Mouse (Mus musculus) intestine, embryonic 15.5 days (tissue): ENCODE data around the gene Cer1. TPM values are rescaled to one million over a fixed set of nuclear protein-coding genes. Genes with fewer than 3 reads are reported as not detected.

Source experiments
- ATAC-seq: fragments of 200-750 bp; cut with Nextera tagmentation; 2 replicates; pipeline ENCODE4 v1.8.0; 2017; ENCODE audit warnings: moderate TSS enrichment, moderate library complexity
- H3K27ac ChIP-seq: fragments of 300-500 bp; sonication (generic); 2 replicates; pipeline ENCODE4 v1.5.1; 2015; ENCODE audit warnings: mild to moderate bottlenecking, inconsistent platforms
- H3K27me3 ChIP-seq: fragments of 300-500 bp; sonication (generic); replicated peaks from 2 replicates; pipeline ENCODE4 v1.6.1; 2015; ENCODE audit warnings: inconsistent platforms
- H3K36me3 ChIP-seq: fragments of 300-500 bp; sonication (generic); 2 replicates; pipeline ENCODE4 v1.6.1; 2015; ENCODE audit warnings: inconsistent platforms
- H3K4me1 ChIP-seq: fragments of 300-500 bp; sonication (generic); replicated peaks from 2 replicates; pipeline ENCODE4 v1.6.1; 2015; ENCODE audit warnings: inconsistent platforms
- H3K4me2 ChIP-seq: fragments of 300-500 bp; sonication (generic); replicated peaks from 2 replicates; pipeline ENCODE4 v1.6.1; 2015; ENCODE audit warnings: mild to moderate bottlenecking, inconsistent platforms
- H3K4me3 ChIP-seq: fragments of 300-500 bp; sonication (generic); replicated peaks from 2 replicates; pipeline ENCODE4 v1.5.1; 2015; ENCODE audit warnings: inconsistent platforms
- H3K9ac ChIP-seq: fragments of 300-500 bp; sonication (generic); 2 replicates; pipeline ENCODE4 v1.6.1; 2015; ENCODE audit warnings: inconsistent platforms
- H3K9me3 ChIP-seq: fragments of 300-500 bp; sonication (generic); 2 replicates; pipeline ENCODE4 v1.6.1; 2016; ENCODE audit warnings: inconsistent platforms
- WGBS: fragments of 180-500 bp; shearing (Covaris S2); methylation state at CpG from one replicate; pipeline ENCODE4 v1.1.7; 2015; 5-methylcytosine and 5-hydroxymethylcytosine counted together
- polyA plus RNA-seq: library from polyadenylated mRNA; unstranded; fragments of >200 nt; fragmentation: Nextera tagmentation; extraction: Ambion mirVana; gene quantifications from 2 replicates; pipeline ENCODE4 v1.2.1, GENCODE M21; 2015

Cer1 gene
- polyA plus RNA-seq = 0.21 TPM in 1 of 2 replicates, not detected in the other

DNA sequence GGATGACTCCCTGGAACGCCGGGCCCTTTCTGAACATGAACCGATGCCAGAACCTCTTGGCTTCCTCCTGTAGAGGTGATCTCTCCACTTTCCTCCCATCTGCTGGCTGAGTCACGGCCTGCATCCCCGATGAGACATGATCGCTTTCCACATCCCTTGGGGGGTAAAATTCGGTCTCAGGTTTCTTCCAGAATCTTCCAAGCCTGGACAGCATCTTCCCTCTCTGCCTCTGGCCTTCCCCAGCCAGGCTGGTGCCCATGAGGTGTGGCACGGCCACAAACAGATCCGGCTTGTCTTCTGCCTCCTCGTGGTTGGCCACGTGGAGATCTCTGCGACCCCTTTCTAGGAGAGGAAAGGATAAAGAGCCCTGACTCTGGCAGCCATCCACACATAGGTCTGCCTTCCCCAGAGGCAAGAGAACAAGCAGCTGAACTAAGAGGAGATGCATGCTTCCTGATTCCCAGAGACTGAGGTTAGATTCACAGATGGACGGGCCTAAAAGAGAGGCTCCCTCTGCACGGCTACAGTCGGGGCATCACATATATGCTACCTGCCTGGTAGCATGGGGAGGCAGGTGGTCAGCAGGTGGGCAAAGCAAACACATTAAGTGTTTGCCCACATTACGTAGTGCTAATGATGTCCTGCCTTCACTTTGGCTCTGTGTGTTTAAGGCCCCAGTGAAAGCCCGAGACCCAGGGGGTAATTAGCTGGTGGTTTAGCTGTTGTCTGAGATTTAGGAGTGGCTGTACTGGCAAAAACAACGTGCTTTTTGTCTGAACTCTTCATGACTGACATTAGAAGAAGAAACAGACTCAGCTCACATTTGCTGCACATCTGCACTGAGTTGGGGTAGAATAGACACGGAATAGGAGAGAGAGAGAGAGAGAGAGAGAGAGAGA is at the start of gene Cer1:
Gene Cer1 (minus strand): TSS at position 513 of the 899 bp plus-strand sequence.
- ATAC-seq = no peak
- Histone ChIP-seq H3K4me1 (no peaks in the 10 kb centered on the region), H3K9me3 (no peaks in the 10 kb centered on the region), H3K4me3 (no peak within 1 kb of the TSS), H3K27ac (no peak within 1 kb of the TSS), H3K36me3 (no peaks in the 10 kb centered on the region), H3K27me3 (no peaks in the 10 kb centered on the region), H3K9ac (no peak within 1 kb of the TSS), H3K4me2 (no peak within 1 kb of the TSS)
- WGBS = 60% methylated on average over 19 of the region's 19 CpGs

- 15% methylated on average over 5 of the region's 5 CpGs for WGBS
- H3K36me3 ChIP-seq = no peaks in the 10 kb centered on the region
Measured at GRCm38 (mm10) chr4:82934308-82934707, 49.4 kb upstream of the Cer1 start.

GRCm38 (mm10) chr4:82933698-82934210 is 48.8 kb upstream of the Cer1 start:
- no peaks in the 10 kb centered on the region for H3K4me1 ChIP-seq
- peak; percentile 62 for ATAC-seq
- WGBS = 14% methylated on average over 14 of the region's 14 CpGs
- H3K9ac ChIP-seq = no peak overlapping the region
- H3K4me3 ChIP-seq = peak overlapping the region; percentile 17; the same call in 1 of the 2 replicates
- no peaks in the 10 kb centered on the region for H3K9me3 ChIP-seq
- no peaks in the 10 kb centered on the region for H3K36me3 ChIP-seq
- no peaks in the 10 kb centered on the region for H3K27me3 ChIP-seq
- H3K4me2 ChIP-seq = peak overlapping the region; percentile 39
- no peak overlapping the region for H3K27ac ChIP-seq

More at GRCm38 (mm10) chr4:82934308-82934707, 49.4 kb upstream of the Cer1 start:
- no peak overlapping the region for H3K27ac ChIP-seq
- H3K9me3 ChIP-seq = no peaks in the 10 kb centered on the region
- no peaks in the 10 kb centered on the region for H3K4me1 ChIP-seq
- H3K9ac ChIP-seq = no peak overlapping the region
- ATAC-seq = peak; percentile 89
- no peak overlapping the region for H3K4me3 ChIP-seq
- no peaks in the 10 kb centered on the region for H3K27me3 ChIP-seq
- no peak overlapping the region for H3K4me2 ChIP-seq

- H3K4me3 ChIP-seq = no peak overlapping the region
- no peak overlapping the region for H3K27ac ChIP-seq
- H3K9me3 ChIP-seq = no peaks in the 10 kb centered on the region
- ATAC-seq = peak; percentile 21; the same call in 1 of the 2 replicates
- H3K9ac ChIP-seq = no peak overlapping the region
- no peak overlapping the region for H3K4me2 ChIP-seq
- 74% methylated on average over 5 of the region's 5 CpGs for WGBS
- H3K27me3 ChIP-seq = no peaks in the 10 kb centered on the region
- no peaks in the 10 kb centered on the region for H3K4me1 ChIP-seq
- no peaks in the 10 kb centered on the region for H3K36me3 ChIP-seq
Measured at GRCm38 (mm10) chr4:82930079-82930478, 45.1 kb upstream of the Cer1 start.

GRCm38 (mm10) chr4:82921962-82922361 is 37.0 kb upstream of the Cer1 start:
- H3K4me1 ChIP-seq = no peaks in the 10 kb centered on the region
- no peak overlapping the region for H3K27ac ChIP-seq
- H3K27me3 ChIP-seq = no peaks in the 10 kb centered on the region
- H3K36me3 ChIP-seq = 0 out of 2 replicates have a peak, but pooled peaks cover 3% of the 10 kb centered on the region
- no peak overlapping the region for H3K4me3 ChIP-seq
- no peak for ATAC-seq
- H3K9ac ChIP-seq = no peak overlapping the region
- H3K4me2 ChIP-seq = no peak overlapping the region
- no peaks in the 10 kb centered on the region for H3K9me3 ChIP-seq
- WGBS = 59% methylated on average over 4 of the region's 4 CpGs

DNA sequence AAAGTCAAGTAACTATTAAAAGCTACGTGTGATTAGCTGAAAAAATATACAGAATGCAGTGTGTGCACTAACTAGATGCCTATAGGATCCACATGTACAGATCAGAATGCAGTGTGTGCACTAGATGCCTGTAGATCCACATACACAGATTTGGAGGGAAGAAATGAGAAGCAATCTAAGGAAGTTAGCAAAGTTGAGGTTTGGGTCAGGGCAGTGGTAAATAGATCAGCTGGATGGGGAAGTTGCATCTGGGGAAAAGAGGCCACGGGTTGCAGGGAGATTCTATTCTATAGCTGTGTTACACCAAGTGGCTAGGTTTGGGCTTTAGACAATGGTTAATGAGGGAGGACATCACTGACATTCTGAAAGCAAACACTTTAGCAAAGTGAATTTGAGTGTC is 33.7 kb upstream of the Cer1 start:
- ATAC-seq = no peak
- H3K9me3 ChIP-seq = no peaks in the 10 kb centered on the region

DNA sequence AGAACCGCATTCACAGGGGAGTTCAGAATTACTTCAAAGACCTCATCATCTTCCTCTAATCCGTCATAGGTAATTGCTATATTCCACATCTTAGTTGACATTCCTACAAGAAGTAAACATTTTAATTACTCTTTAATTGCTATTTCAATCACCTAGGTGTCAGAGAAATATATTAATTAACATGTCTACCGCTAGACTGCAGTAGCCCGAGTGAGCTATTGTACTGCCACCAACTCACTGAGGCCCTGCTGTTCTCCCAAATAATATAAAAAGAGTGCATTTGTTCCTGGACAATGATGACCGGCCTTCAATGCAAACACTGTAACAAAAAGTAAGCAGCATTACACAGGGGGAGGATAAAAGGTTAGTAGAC is 31.7 kb upstream of the Cer1 start:
- Histone ChIP-seq H3K27ac (no peak overlapping the region), H3K9me3 (no peaks in the 10 kb centered on the region), H3K4me1 (no peaks in the 10 kb centered on the region), H3K36me3 (no peaks in the 10 kb centered on the region), H3K4me3 (no peak overlapping the region), H3K9ac (no peak overlapping the region), H3K27me3 (no peaks in the 10 kb centered on the region), H3K4me2 (no peak overlapping the region)
- 69% methylated on average over 5 of the region's 5 CpGs for WGBS
- no peak for ATAC-seq

More for the DNA sequence above, 33.7 kb upstream of the Cer1 start:
- Histone ChIP-seq H3K4me3 (no peak overlapping the region), H3K27ac (no peak overlapping the region), H3K4me2 (no peak overlapping the region), H3K4me1 (no peaks in the 10 kb centered on the region), H3K36me3 (no peaks in the 10 kb centered on the region), H3K9ac (no peak overlapping the region), H3K27me3 (no peaks in the 10 kb centered on the region)
- WGBS = 52% methylated on average over 2 of the region's 2 CpGs

GRCm38 (mm10) chr4:82916003-82916677 is 31.2 kb upstream of the Cer1 start:
- Histone ChIP-seq H3K9me3 (no peaks in the 10 kb centered on the region), H3K4me1 (no peaks in the 10 kb centered on the region), H3K27ac (no peak overlapping the region), H3K9ac (no peak overlapping the region), H3K4me3 (no peak overlapping the region), H3K4me2 (no peak overlapping the region), H3K27me3 (no peaks in the 10 kb centered on the region), H3K36me3 (no peaks in the 10 kb centered on the region)
- ATAC-seq = no peak
- 55% methylated on average over 14 of the region's 14 CpGs for WGBS

GRCm38 (mm10) chr4:82915576-82915975 is 30.6 kb upstream of the Cer1 start:
- no peak overlapping the region for H3K27ac ChIP-seq
- 44% methylated on average over 7 of the region's 7 CpGs for WGBS
- H3K27me3 ChIP-seq = no peaks in the 10 kb centered on the region
- no peak overlapping the region for H3K4me3 ChIP-seq
- H3K9me3 ChIP-seq = no peaks in the 10 kb centered on the region
- H3K4me1 ChIP-seq = no peaks in the 10 kb centered on the region
- H3K36me3 ChIP-seq = no peaks in the 10 kb centered on the region
- ATAC-seq = no peak
- H3K9ac ChIP-seq = no peak overlapping the region
- H3K4me2 ChIP-seq = no peak overlapping the region

DNA sequence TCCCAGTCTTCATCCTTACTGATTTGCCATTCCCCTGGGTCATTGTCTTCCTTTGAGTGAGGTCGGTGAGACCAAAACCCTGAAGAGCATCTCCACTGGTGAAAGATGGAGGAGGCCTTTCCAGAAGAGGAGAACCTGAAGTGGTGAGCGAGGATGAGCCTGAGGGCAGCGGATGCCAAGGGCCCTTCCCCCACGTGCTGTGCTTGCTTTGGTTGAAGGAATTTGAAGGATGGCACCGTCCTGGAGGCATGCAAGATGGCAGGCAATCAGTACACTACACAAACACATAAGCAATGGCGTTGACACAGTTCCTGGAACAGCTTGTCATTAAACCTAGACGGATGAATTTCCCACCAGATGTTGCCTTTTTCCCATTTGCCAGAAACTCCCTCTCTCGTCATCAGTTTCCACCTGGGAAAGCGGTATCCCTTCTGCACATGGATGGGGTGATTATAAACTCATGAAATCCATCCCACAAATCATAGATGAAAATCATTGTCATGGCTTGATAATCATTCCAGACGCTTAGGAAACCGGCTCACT is 29.7 kb upstream of the Cer1 start:
- 80% methylated on average over 11 of the region's 11 CpGs for WGBS
- no peak overlapping the region for H3K9ac ChIP-seq
- no peak for ATAC-seq
- no peaks in the 10 kb centered on the region for H3K27me3 ChIP-seq
- H3K9me3 ChIP-seq = no peaks in the 10 kb centered on the region
- no peak overlapping the region for H3K27ac ChIP-seq
- no peak overlapping the region for H3K4me2 ChIP-seq
- H3K36me3 ChIP-seq = no peaks in the 10 kb centered on the region
- H3K4me3 ChIP-seq = no peak overlapping the region
- H3K4me1 ChIP-seq = no peaks in the 10 kb centered on the region

DNA sequence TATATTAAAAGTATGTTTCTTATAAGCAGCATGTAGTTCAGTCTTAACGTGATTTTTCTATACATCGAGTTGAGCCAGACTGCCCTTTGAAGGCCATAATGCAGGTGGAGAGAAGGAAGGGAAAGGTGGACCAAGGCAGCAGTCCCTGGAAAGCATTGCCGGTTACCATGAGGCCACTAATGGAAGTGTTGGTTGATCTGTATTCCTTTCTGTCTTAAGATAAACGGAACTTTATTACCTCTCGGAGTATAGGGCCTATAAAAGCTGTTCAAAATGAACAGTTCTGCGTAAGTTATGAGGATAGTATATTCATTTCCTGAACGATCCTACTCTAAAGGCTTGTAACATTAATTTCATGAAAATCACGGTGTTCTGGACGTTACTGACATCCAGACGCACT is 10.3 kb upstream of the Cer1 start:
- Histone ChIP-seq H3K27me3 (no peaks in the 10 kb centered on the region), H3K4me1 (no peaks in the 10 kb centered on the region; the same call in 1 of the 2 replicates), H3K4me3 (no peak overlapping the region), H3K4me2 (no peak overlapping the region), H3K27ac (no peak overlapping the region), H3K36me3 (no peaks in the 10 kb centered on the region), H3K9me3 (no peaks in the 10 kb centered on the region), H3K9ac (no peak overlapping the region)
- WGBS = 53% methylated on average over 10 of the region's 10 CpGs
- peak; percentile 57 for ATAC-seq

GRCm38 (mm10) chr4:82892247-82892646 is 7.3 kb upstream of the Cer1 start:
- Histone ChIP-seq H3K4me3 (no peak overlapping the region), H3K9ac (no peak overlapping the region), H3K27ac (no peak overlapping the region), H3K9me3 (no peaks in the 10 kb centered on the region), H3K4me1 (no peaks in the 10 kb centered on the region; the same call in 1 of the 2 replicates), H3K27me3 (no peaks in the 10 kb centered on the region), H3K4me2 (no peak overlapping the region), H3K36me3 (no peaks in the 10 kb centered on the region)
- 87% methylated on average over 5 of the region's 5 CpGs for WGBS
- ATAC-seq = no peak
